Mouse (Mus musculus) erythroblast, embryonic 14.5 days (primary cell): ENCODE results near the gene Rpl26.

ENCODE experiments used
- GATA1 ChIP-seq: IDR thresholded peaks from 2 replicates; pipeline ENCODE4 v1.6.1; 2012; ENCODE audit warnings: low read length, inconsistent platforms, mixed read lengths
- TAL1 ChIP-seq: IDR thresholded peaks from 3 replicates; pipeline ENCODE4 v1.6.1; 2012; ENCODE audit warnings: low read length, inconsistent platforms, mixed read lengths

- TF ChIP-seq TAL1 (no peak), GATA1 (no peak)
These were observed 41.3 kb downstream of the Rpl26 start for GRCm38 (mm10) chr11:68942731-68943130.
